Mouse (Mus musculus) lung, adult 2 months (tissue): ENCODE results near the gene Chrm1.

ENCODE experiments used
- CTCF ChIP-seq: fragments of 200-500 bp; IDR thresholded peaks from 2 replicates; pipeline ENCODE4 v1.5.1; 2011; ENCODE audit warnings: mild to moderate bottlenecking, low read length, control low read depth; ENCODE audit not compliant: insufficient read depth
- POLR2A ChIP-seq: fragments of 200-500 bp; IDR thresholded peaks from 2 replicates; pipeline ENCODE4 v1.6.1; 2011; ENCODE audit warnings: low read depth, mild to moderate bottlenecking, control low read depth, low read length, borderline replicate concordance; ENCODE audit errors: extremely low read depth

- TF ChIP-seq CTCF (peak; percentile 74), POLR2A (no peak)
These were observed 31.7 kb downstream of the Chrm1 start for GRCm38 (mm10) chr19:8695330-8695729.
